Mouse (Mus musculus): ENCODE data around the gene Ifitm5. TPM values are rescaled to one million over a fixed set of nuclear protein-coding genes. Genes with fewer than 3 reads are reported as not detected.

The Ifitm5 gene
- 0.20 TPM in 1 of 2 replicates, not detected in the other for polyA plus RNA-seq (2014; fragmentation: Nextera tagmentation; extraction: Ambion mirVana)

- H3K9me3 ChIP-seq (ENCODE audit: control insufficient read depth, low read length): no peaks in the 10 kb centered on the region
- no peaks in the 10 kb centered on the region; the same call in 1 of the 2 replicates for H3K4me1 ChIP-seq (ENCODE audit: control insufficient read depth, insufficient read depth, low read length)
- no peaks in the 10 kb centered on the region for H3K36me3 ChIP-seq (ENCODE audit: control insufficient read depth, insufficient read depth, low read length)
- H3K27ac ChIP-seq (ENCODE audit: low read depth, low read length): no peak within 1 kb of the TSS
- no peak within 1 kb of the TSS for H3K4me2 ChIP-seq
- DNase-seq (ENCODE audit: low spot score, missing footprints): no peak
- no peaks in the 10 kb centered on the region for H3K27me3 ChIP-seq (ENCODE audit: control insufficient read depth, insufficient read depth, low read length)
- no peak within 1 kb of the TSS for H3K4me3 ChIP-seq (ENCODE audit: low read depth, low read length)
- H3K9ac ChIP-seq (ENCODE audit: low read length): no peak within 1 kb of the TSS
- 83% methylated on average over 16 of the region's 16 CpGs for WGBS
- no peak for ATAC-seq (ENCODE audit: low FRiP score)
Measured at GRCm38 (mm10) chr7:140949824-140950530, at the start of gene Ifitm5. Gene Ifitm5, minus strand, starts transcription at chr7:140950291.

GRCm38 (mm10) chr7:140998853-140999700 lies 49.0 kb upstream of the Ifitm5 start:
- Histone ChIP-seq H3K36me3 (ENCODE audit: control insufficient read depth, insufficient read depth, low read length) (no peaks in the 10 kb centered on the region), H3K27me3 (ENCODE audit: control insufficient read depth, insufficient read depth, low read length) (no peaks in the 10 kb centered on the region), H3K4me1 (ENCODE audit: control insufficient read depth, insufficient read depth, low read length) (no peaks in the 10 kb centered on the region), H3K27ac (ENCODE audit: low read depth, low read length) (no peak overlapping the region), H3K4me2 (no peak overlapping the region), H3K9me3 (ENCODE audit: control insufficient read depth, low read length) (no peaks in the 10 kb centered on the region), H3K9ac (ENCODE audit: low read length) (no peak overlapping the region), H3K4me3 (ENCODE audit: low read depth, low read length) (no peak overlapping the region)
- ATAC-seq (ENCODE audit: low FRiP score): no peak
- WGBS: 91% methylated on average over 11 of the region's 11 CpGs
- no peak for DNase-seq (ENCODE audit: low spot score, missing footprints)

DNA sequence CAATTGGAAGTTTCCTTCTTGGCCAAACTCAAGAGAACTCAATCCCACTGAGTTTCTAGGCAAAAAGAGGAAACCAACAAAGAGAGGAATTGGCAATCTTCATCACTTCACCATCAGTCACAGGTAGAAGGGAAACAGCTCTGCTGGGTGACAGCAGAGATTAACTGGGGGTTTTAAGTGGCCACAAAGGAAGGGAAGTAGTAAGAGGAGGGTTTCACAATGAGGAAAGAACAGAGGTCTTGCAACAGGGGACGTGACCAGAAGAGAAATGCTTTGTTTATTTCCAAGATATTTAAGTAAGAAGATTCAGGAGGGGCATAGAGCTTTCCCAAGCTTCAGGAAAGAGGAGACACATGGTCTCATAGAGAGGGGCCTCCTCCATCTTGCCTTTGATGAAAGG lies 47.7 kb upstream of the Ifitm5 start:
- ATAC-seq (ENCODE audit: low FRiP score) (no peak), DNase-seq (ENCODE audit: low spot score, missing footprints) (no peak)
- Histone ChIP-seq H3K27ac (ENCODE audit: low read depth, low read length) (no peak overlapping the region), H3K9ac (ENCODE audit: low read length) (no peak overlapping the region), H3K4me1 (ENCODE audit: control insufficient read depth, insufficient read depth, low read length) (no peaks in the 10 kb centered on the region), H3K4me2 (no peak overlapping the region), H3K4me3 (ENCODE audit: low read depth, low read length) (no peak overlapping the region), H3K36me3 (ENCODE audit: control insufficient read depth, insufficient read depth, low read length) (no peaks in the 10 kb centered on the region), H3K9me3 (ENCODE audit: control insufficient read depth, low read length) (no peaks in the 10 kb centered on the region), H3K27me3 (ENCODE audit: control insufficient read depth, insufficient read depth, low read length) (no peaks in the 10 kb centered on the region)
- WGBS: 67% methylated on average over 1 of the region's 1 CpGs

DNA sequence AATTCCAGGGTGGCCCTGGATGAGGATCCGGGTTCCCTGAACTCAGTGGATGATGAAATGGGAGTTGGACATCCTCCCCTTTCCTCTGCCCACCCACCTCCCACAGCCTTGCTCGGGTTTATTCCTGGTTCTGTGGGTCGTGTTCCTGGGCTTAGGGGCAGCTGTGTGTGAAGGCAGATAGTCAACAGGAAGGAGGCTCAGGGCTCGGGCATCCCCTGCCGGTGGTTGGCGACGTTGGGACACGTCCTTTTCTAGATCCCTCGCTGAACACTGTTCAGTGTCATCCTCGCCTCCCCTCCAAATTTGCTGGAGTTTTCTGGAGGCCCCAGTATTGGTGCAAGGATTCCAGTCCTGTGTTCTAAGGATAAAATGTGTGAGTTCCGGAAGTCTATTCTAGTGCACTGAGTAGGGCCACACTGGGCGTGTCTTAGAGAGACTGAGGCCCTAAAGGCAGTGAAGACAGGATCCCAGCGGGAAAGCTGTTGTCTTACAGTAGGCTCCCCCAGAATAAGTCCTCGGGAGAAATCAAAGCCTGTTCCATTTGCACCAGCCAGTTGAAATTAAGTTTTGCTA lies 41.1 kb upstream of the Ifitm5 start:
- no peak for ATAC-seq (ENCODE audit: low FRiP score)
- Histone ChIP-seq H3K4me1 (ENCODE audit: control insufficient read depth, insufficient read depth, low read length) (no peaks in the 10 kb centered on the region), H3K9me3 (ENCODE audit: control insufficient read depth, low read length) (no peaks in the 10 kb centered on the region), H3K9ac (ENCODE audit: low read length) (no peak overlapping the region), H3K4me2 (no peak overlapping the region), H3K27ac (ENCODE audit: low read depth, low read length) (no peak overlapping the region), H3K36me3 (ENCODE audit: control insufficient read depth, insufficient read depth, low read length) (no peaks in the 10 kb centered on the region), H3K4me3 (ENCODE audit: low read depth, low read length) (no peak overlapping the region), H3K27me3 (ENCODE audit: control insufficient read depth, insufficient read depth, low read length) (no peaks in the 10 kb centered on the region)
- WGBS: 92% methylated on average over 14 of the region's 14 CpGs
- no peak for DNase-seq (ENCODE audit: low spot score, missing footprints)

- no peaks in the 10 kb centered on the region for H3K36me3 ChIP-seq (ENCODE audit: control insufficient read depth, insufficient read depth, low read length)
- no peak for ATAC-seq (ENCODE audit: low FRiP score)
- H3K27me3 ChIP-seq (ENCODE audit: control insufficient read depth, insufficient read depth, low read length): no peaks in the 10 kb centered on the region
- no peaks in the 10 kb centered on the region for H3K4me1 ChIP-seq (ENCODE audit: control insufficient read depth, insufficient read depth, low read length)
- no peak overlapping the region for H3K4me3 ChIP-seq (ENCODE audit: low read depth, low read length)
- H3K27ac ChIP-seq (ENCODE audit: low read depth, low read length): no peak overlapping the region
- no peak overlapping the region for H3K9ac ChIP-seq (ENCODE audit: low read length)
- 76% methylated on average over 5 of the region's 5 CpGs for WGBS
- DNase-seq (ENCODE audit: low spot score, missing footprints): no peak
- no peak overlapping the region for H3K4me2 ChIP-seq
- no peaks in the 10 kb centered on the region for H3K9me3 ChIP-seq (ENCODE audit: control insufficient read depth, low read length)
Measured at GRCm38 (mm10) chr7:140990622-140991021, 40.5 kb upstream of the Ifitm5 start.

- H3K4me3 ChIP-seq (ENCODE audit: low read depth, low read length): no peak overlapping the region
- no peak overlapping the region for H3K27ac ChIP-seq (ENCODE audit: low read depth, low read length)
- 76% methylated on average over 6 of the region's 6 CpGs for WGBS
- H3K36me3 ChIP-seq (ENCODE audit: control insufficient read depth, insufficient read depth, low read length): no peaks in the 10 kb centered on the region
- H3K27me3 ChIP-seq (ENCODE audit: control insufficient read depth, insufficient read depth, low read length): no peaks in the 10 kb centered on the region
- H3K4me2 ChIP-seq: no peak overlapping the region
- H3K9ac ChIP-seq (ENCODE audit: low read length): no peak overlapping the region
- H3K9me3 ChIP-seq (ENCODE audit: control insufficient read depth, low read length): no peaks in the 10 kb centered on the region
- H3K4me1 ChIP-seq (ENCODE audit: control insufficient read depth, insufficient read depth, low read length): no peaks in the 10 kb centered on the region
- no peak for ATAC-seq (ENCODE audit: low FRiP score)
- no peak for DNase-seq (ENCODE audit: low spot score, missing footprints)
Measured at GRCm38 (mm10) chr7:140990185-140990584, 40.1 kb upstream of the Ifitm5 start.

DNA sequence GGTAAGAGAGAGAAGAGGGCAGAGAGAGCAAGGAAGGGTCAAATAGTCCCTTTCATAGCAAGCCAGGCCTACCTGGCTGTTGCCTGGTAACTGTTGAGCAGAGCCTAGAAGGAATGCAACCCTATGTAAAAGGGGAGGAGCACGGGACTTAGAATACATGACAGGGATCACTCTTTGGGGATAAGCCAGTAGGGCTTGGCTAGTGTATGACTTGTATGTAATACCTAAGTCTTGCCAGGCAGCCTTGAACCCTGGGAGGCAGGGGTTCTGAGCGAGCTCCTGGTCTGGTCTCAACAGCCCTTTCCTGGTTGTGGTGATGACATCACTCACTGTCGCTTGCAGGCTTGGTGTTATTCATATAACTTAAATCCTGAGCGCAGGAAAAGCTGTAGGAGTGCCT lies 38.9 kb upstream of the Ifitm5 start:
- Histone ChIP-seq H3K9me3 (ENCODE audit: control insufficient read depth, low read length) (no peaks in the 10 kb centered on the region), H3K27me3 (ENCODE audit: control insufficient read depth, insufficient read depth, low read length) (no peaks in the 10 kb centered on the region), H3K4me1 (ENCODE audit: control insufficient read depth, insufficient read depth, low read length) (no peaks in the 10 kb centered on the region), H3K27ac (ENCODE audit: low read depth, low read length) (no peak overlapping the region), H3K9ac (ENCODE audit: low read length) (no peak overlapping the region), H3K4me2 (no peak overlapping the region), H3K36me3 (ENCODE audit: control insufficient read depth, insufficient read depth, low read length) (no peaks in the 10 kb centered on the region), H3K4me3 (ENCODE audit: low read depth, low read length) (no peak overlapping the region)
- no peak for DNase-seq (ENCODE audit: low spot score, missing footprints)
- 60% methylated on average over 4 of the region's 4 CpGs for WGBS
- no peak for ATAC-seq (ENCODE audit: low FRiP score)

- no peak for DNase-seq (ENCODE audit: low spot score, missing footprints)
- 88% methylated on average over 17 of the region's 17 CpGs for WGBS
- Histone ChIP-seq H3K27me3 (ENCODE audit: control insufficient read depth, insufficient read depth, low read length) (no peaks in the 10 kb centered on the region), H3K4me2 (no peak overlapping the region), H3K36me3 (ENCODE audit: control insufficient read depth, insufficient read depth, low read length) (no peaks in the 10 kb centered on the region), H3K9ac (ENCODE audit: low read length) (no peak overlapping the region), H3K4me1 (ENCODE audit: control insufficient read depth, insufficient read depth, low read length) (no peaks in the 10 kb centered on the region), H3K9me3 (ENCODE audit: control insufficient read depth, low read length) (no peaks in the 10 kb centered on the region), H3K4me3 (ENCODE audit: low read depth, low read length) (no peak overlapping the region), H3K27ac (ENCODE audit: low read depth, low read length) (no peak overlapping the region)
- ATAC-seq (ENCODE audit: low FRiP score): no peak
Measured at GRCm38 (mm10) chr7:140987182-140988138, 37.4 kb upstream of the Ifitm5 start.
